Mouse (Mus musculus) retina, adult 2 months (tissue): ENCODE measurements around the gene Mageh1.
A peak's percentile ranks its signal among the peaks of the same experiment; 100 is the strongest.
"Not testable (repeated sequence)": the region's sequence is repeated elsewhere in the genome, so short reads cannot be mapped to it uniquely, and the experiment has no call there.

Experiments
- DNase-seq: peaks from one replicate; pipeline ENCODE4 v3.0.0-alpha.2; 2012; ENCODE audit warnings: low read depth, low spot score

Gene Mageh1

GRCm38 (mm10) chrX:153037087-153037971, at the start of gene Mageh1:
Gene Mageh1, minus strand, starts transcription at chrX:153037575.
- DNase-seq: peak; percentile 59

- not testable (repeated sequence) for DNase-seq
These were observed 783 bp upstream of the Mageh1 start for GRCm38 (mm10) chrX:153037972-153038744.

- not testable (repeated sequence) for DNase-seq
These were observed 5.8 kb downstream of the Mageh1 start for GRCm38 (mm10) chrX:153031547-153031946.

- not testable (repeated sequence) for DNase-seq
These were observed 11.7 kb downstream of the Mageh1 start for GRCm38 (mm10) chrX:153025709-153026108.

- DNase-seq: not testable (repeated sequence)
These were observed 12.1 kb downstream of the Mageh1 start for GRCm38 (mm10) chrX:153025255-153025654.

- DNase-seq: no peak
These were observed 29.7 kb downstream of the Mageh1 start for GRCm38 (mm10) chrX:153007685-153008047.

- DNase-seq: no peak
These were observed 30.2 kb downstream of the Mageh1 start for GRCm38 (mm10) chrX:153007021-153007684.

- DNase-seq: no peak
These were observed 31.0 kb downstream of the Mageh1 start, which contains the start of gene Usp51 for GRCm38 (mm10) chrX:153006387-153006841. Gene Usp51, plus strand, starts transcription at chrX:153006469.

- not testable (repeated sequence) for DNase-seq
These were observed 41.3 kb downstream of the Mageh1 start for GRCm38 (mm10) chrX:152996105-152996504.

GRCm38 (mm10) chrX:152989852-152990251, 47.5 kb downstream of the Mageh1 start:
- DNase-seq: not testable (repeated sequence)
